Mouse (Mus musculus) adrenal gland, postnatal 4 days (tissue): ENCODE measurements at regions not wholly inside any gene's neighbourhood (a gene's known extent, or its start where the extent isn't known, plus 50 kb on each side); places are given as distances from the start of the nearest gene placed in this dataset.

Experiments used
- DNase-seq, 2 experiments: peaks; one replicate each; pipeline ENCODE4 v3.0.0; 2021 to 2022; ENCODE audit warnings: low spot score in 2 of 2, mixed read lengths in 2 of 2

GRCm38 (mm10) chr8:50387189-50387588 is 1543.4 kb upstream of the Tenm3 start:
- no peak for DNase-seq

- DNase-seq = no peak
Measured at GRCm38 (mm10) chr8:50383697-50384096, 1539.9 kb upstream of the Tenm3 start.

GRCm38 (mm10) chr8:50379745-50380144 is 1536.0 kb upstream of the Tenm3 start:
- DNase-seq = no peak

GRCm38 (mm10) chr8:50373790-50374189 is 1530.0 kb upstream of the Tenm3 start:
- no peak for DNase-seq

GRCm38 (mm10) chr8:50326485-50326884 is 1482.7 kb upstream of the Tenm3 start:
- DNase-seq = no peak

- no peak for DNase-seq
Measured at GRCm38 (mm10) chr8:50321356-50321963, 1477.7 kb upstream of the Tenm3 start.

- no peak for DNase-seq
Measured at GRCm38 (mm10) chr8:50316641-50317040, 1472.9 kb upstream of the Tenm3 start.

- DNase-seq = no peak
Measured at GRCm38 (mm10) chr8:50310308-50310707, 1466.6 kb upstream of the Tenm3 start.

GRCm38 (mm10) chr8:50300316-50300715 is 1456.6 kb upstream of the Tenm3 start:
- DNase-seq = no peak

GRCm38 (mm10) chr8:50293501-50293900 is 1449.8 kb upstream of the Tenm3 start:
- peak in 1 of 2 experiments; percentile 3 for DNase-seq

- peak in 1 of 2 experiments; percentile 4 for DNase-seq
Measured at GRCm38 (mm10) chr8:50292158-50292557, 1448.4 kb upstream of the Tenm3 start.

GRCm38 (mm10) chr8:50276346-50276745 is 1432.6 kb upstream of the Tenm3 start:
- no peak for DNase-seq

- DNase-seq = no peak
Measured at GRCm38 (mm10) chr8:50264757-50265156, 1421.0 kb upstream of the Tenm3 start.
